Mouse (Mus musculus) liver, embryonic 14.5 days (tissue): ENCODE measurements around the gene Duoxa2.

ENCODE experiments used
- CTCF ChIP-seq: IDR thresholded peaks from 2 replicates; pipeline ENCODE4 v1.5.1; 2016; ENCODE audit warnings: antibody characterized with exemption, low read depth, control low read depth
- EP300 ChIP-seq: IDR thresholded peaks from 2 replicates; pipeline ENCODE4 v1.6.1; 2016; ENCODE audit warnings: antibody characterized with exemption, low read depth

DNA sequence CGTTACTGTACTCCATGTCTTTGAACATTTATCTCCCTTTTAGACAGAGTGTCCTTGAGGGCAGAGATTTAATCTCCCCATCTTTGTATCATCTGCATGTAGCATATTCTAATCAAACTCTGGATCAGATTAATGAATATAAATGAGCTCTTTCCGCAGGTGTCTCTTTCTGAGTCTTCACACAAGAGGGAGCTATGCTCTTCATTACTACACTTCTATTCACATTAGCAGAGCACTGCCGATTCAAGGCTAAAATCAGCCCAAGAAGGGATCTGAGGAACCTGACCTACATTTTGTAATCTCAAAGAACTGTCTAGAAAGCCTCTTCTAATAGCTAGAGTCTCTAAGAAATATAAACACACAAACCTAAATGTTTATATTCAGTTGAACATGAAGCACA, 10.9 kb downstream of the Duoxa2 start:
- TF ChIP-seq CTCF (no peak), EP300 (no peak)
